Mouse (Mus musculus) skeletal muscle tissue, adult 2 months (tissue): Measurements from ENCODE around the gene Abat.

Experiments
- DNase-seq: peaks from one replicate; pipeline ENCODE4 v3.0.0-alpha.2; 2012; ENCODE audit warnings: low read depth, low spot score

Abat gene

GRCm38 (mm10) chr16:8631428-8631827, 118.2 kb downstream of the Abat start:
- no peak for DNase-seq

- DNase-seq = no peak
Observed at GRCm38 (mm10) chr16:8636867-8637216, 123.6 kb downstream of the Abat start.

GRCm38 (mm10) chr16:8637217-8638051, 124.2 kb downstream of the Abat start, which contains the start of the genes Pmm2 and Tmem186:
Pmm2 (plus strand) TSS chr16:8637674.
Tmem186 (minus strand) TSS chr16:8637712.
- DNase-seq = peak; percentile 95

GRCm38 (mm10) chr16:8638131-8638530, 124.9 kb downstream of the Abat start:
- DNase-seq = no peak

- no peak for DNase-seq
Observed at GRCm38 (mm10) chr16:8639466-8640191, 126.4 kb downstream of the Abat start.

- peak; percentile 54 for DNase-seq
Observed at GRCm38 (mm10) chr16:8643855-8644254, 130.6 kb downstream of the Abat start.

GRCm38 (mm10) chr16:8645546-8645945, 132.3 kb downstream of the Abat start:
- no peak for DNase-seq

- peak; percentile 64 for DNase-seq
Observed at GRCm38 (mm10) chr16:8650007-8650406, 136.8 kb downstream of the Abat start.

- DNase-seq = no peak
Observed at GRCm38 (mm10) chr16:8655108-8655507, 141.9 kb downstream of the Abat start.

GRCm38 (mm10) chr16:8655599-8655998, 142.4 kb downstream of the Abat start:
- no peak for DNase-seq

GRCm38 (mm10) chr16:8656256-8656655, 143.0 kb downstream of the Abat start:
- no peak for DNase-seq

- DNase-seq = no peak
Observed at GRCm38 (mm10) chr16:8658349-8658748, 145.1 kb downstream of the Abat start.

GRCm38 (mm10) chr16:8658764-8659163, 145.5 kb downstream of the Abat start:
- DNase-seq = no peak

- no peak for DNase-seq
Observed at GRCm38 (mm10) chr16:8663022-8663421, 149.8 kb downstream of the Abat start.

GRCm38 (mm10) chr16:8663606-8664539, 150.6 kb downstream of the Abat start:
- no peak for DNase-seq

GRCm38 (mm10) chr16:8665367-8665766, 152.1 kb downstream of the Abat start:
- no peak for DNase-seq

- peak; percentile 68 for DNase-seq
Observed at GRCm38 (mm10) chr16:8666452-8666851, 153.2 kb downstream of the Abat start.

- no peak for DNase-seq
Observed at GRCm38 (mm10) chr16:8667261-8667660, 154.0 kb downstream of the Abat start.

GRCm38 (mm10) chr16:8667814-8668213, 154.6 kb downstream of the Abat start:
- no peak for DNase-seq

GRCm38 (mm10) chr16:8668386-8668785, 155.2 kb downstream of the Abat start:
- no peak for DNase-seq

- no peak for DNase-seq
Observed at GRCm38 (mm10) chr16:8669432-8669831, 156.2 kb downstream of the Abat start.
